Mouse (Mus musculus): ENCODE results near the gene Kalrn.

DNA sequence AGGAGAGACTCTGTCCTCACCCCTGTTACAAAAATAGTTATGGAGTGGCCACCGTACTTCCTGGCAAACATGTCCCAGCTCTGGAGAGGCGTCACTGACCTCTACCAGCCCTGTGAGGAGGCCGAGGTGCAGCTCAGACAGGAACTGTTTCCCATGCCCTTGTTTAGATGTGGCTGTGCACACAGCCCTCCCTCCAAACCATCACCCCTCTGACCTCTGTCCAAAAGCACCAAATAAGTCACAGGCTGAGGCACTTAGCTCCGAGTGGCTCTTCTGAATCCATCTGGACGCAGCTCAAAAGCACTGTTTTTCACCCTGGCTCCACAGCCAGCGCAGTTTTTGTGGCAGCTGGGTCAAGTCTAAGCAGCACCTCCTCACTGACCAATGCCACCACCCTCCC lies 220.6 kb downstream of the Kalrn start:
- TF ChIP-seq POLR2A (IDR thresholded peaks at IDR 0.05; ENCODE audit: extremely low read depth, insufficient read depth, low read length) (no peak), CTCF (IDR thresholded peaks at IDR 0.05; ENCODE audit: extremely low read depth, insufficient read depth, low read length) (no peak)
